Mouse (Mus musculus) olfactory bulb, adult 2 months (tissue): ENCODE results near the gene Atg4a.

Experiments used
- CTCF ChIP-seq: fragments of 200-500 bp; IDR thresholded peaks from 2 replicates; pipeline ENCODE4 v1.5.1; 2012; ENCODE audit warnings: low read depth, mild to moderate bottlenecking, low read length, moderate library complexity; ENCODE audit not compliant: insufficient read depth
- POLR2A ChIP-seq: fragments of 200-500 bp; IDR thresholded peaks from 2 replicates; pipeline ENCODE4 v1.6.1; 2012; ENCODE audit warnings: mild to moderate bottlenecking, low read depth, low read length, moderate library complexity; ENCODE audit not compliant: insufficient read depth

- TF ChIP-seq CTCF (no peak), POLR2A (no peak)
Measured at GRCm38 (mm10) chrX:140932066-140932465, 24.6 kb upstream of the Atg4a start.
